Mouse (Mus musculus) forebrain, embryonic 11.5 days (tissue): ENCODE measurements around the gene Tmem161b. TPM values are rescaled to one million over a fixed set of nuclear protein-coding genes. Genes with fewer than 3 reads are reported as not detected.

Source experiments
- ATAC-seq: fragments of 200-750 bp; cut with Nextera tagmentation; replicated peaks from 2 replicates; pipeline ENCODE4 v1.8.0; 2017; ENCODE audit warnings: moderate TSS enrichment; ENCODE audit not compliant: low FRiP score
- DNase-seq: peaks from one replicate; pipeline ENCODE4 v3.0.0-alpha.2; 2017; ENCODE audit warnings: low spot score
- H3K27ac ChIP-seq: fragments of 300-500 bp; sonication (generic); 2 replicates; pipeline ENCODE4 v1.5.1; 2014; ENCODE audit warnings: low read depth, low read length
- H3K27me3 ChIP-seq: fragments of 300-500 bp; sonication (generic); 2 replicates; pipeline ENCODE4 v1.6.1; 2014; ENCODE audit warnings: mild to moderate bottlenecking, low read length, mixed read lengths; ENCODE audit not compliant: control insufficient read depth, insufficient read depth
- H3K36me3 ChIP-seq: fragments of 300-500 bp; sonication (generic); 2 replicates; pipeline ENCODE4 v1.6.1; 2014; ENCODE audit warnings: mild to moderate bottlenecking, low read length, moderate library complexity, mixed read lengths; ENCODE audit not compliant: control insufficient read depth, insufficient read depth
- H3K4me1 ChIP-seq: fragments of 300-500 bp; sonication (generic); replicated peaks from 2 replicates; pipeline ENCODE4 v1.6.1; 2014; ENCODE audit warnings: low read length, mixed read lengths; ENCODE audit not compliant: control insufficient read depth, insufficient read depth
- H3K4me2 ChIP-seq: fragments of 300-500 bp; sonication (generic); 2 replicates; pipeline ENCODE4 v1.6.1; 2014; ENCODE audit warnings: low read depth, mild to moderate bottlenecking, low read length, moderate library complexity, mixed read lengths; ENCODE audit not compliant: severe bottlenecking
- H3K4me3 ChIP-seq: fragments of 300-500 bp; sonication (generic); 2 replicates; pipeline ENCODE4 v1.5.1; 2014; ENCODE audit warnings: low read depth, low read length
- H3K9ac ChIP-seq: fragments of 300-500 bp; sonication (generic); 2 replicates; pipeline ENCODE4 v1.6.1; 2014; ENCODE audit warnings: low read length
- H3K9me3 ChIP-seq: fragments of 300-500 bp; sonication (generic); 2 replicates; pipeline ENCODE4 v1.6.1; 2016; ENCODE audit warnings: low read length, mixed read lengths; ENCODE audit not compliant: control insufficient read depth
- WGBS: fragments of 180-500 bp; shearing (Covaris S2); extraction: QIAGEN DNeasy Blood & Tissue Kit; methylation state at CpG from one replicate; pipeline ENCODE4 v1.1.7; 2014; 5-methylcytosine and 5-hydroxymethylcytosine counted together
- microRNA-seq: library from miRNA; unstranded; fragments of <30 nt; microRNA quantifications from one replicate; pipeline ENCODE4, GENCODE M21; 2016; ENCODE audit not compliant: insufficient number of aligned reads
- polyA plus RNA-seq: library from polyadenylated mRNA; unstranded; fragments of >200 nt; fragmentation: Nextera tagmentation; extraction: Ambion mirVana; gene quantifications from 2 replicates; pipeline ENCODE4 v1.2.1, GENCODE M21; 2014

Gene Tmem161b
- polyA plus RNA-seq, 1 experiment from 2014 or later = 33.3 TPM

- Histone ChIP-seq H3K4me3 (no peak overlapping the region), H3K4me2 (peak overlapping the region; percentile 21; the same call in 1 of the 2 replicates), H3K27ac (peak overlapping the region; percentile 93), H3K9me3 (no peaks in the 10 kb centered on the region), H3K36me3 (no peaks in the 10 kb centered on the region; the same call in 1 of the 2 replicates), H3K9ac (peak overlapping the region; percentile 43; the same call in 1 of the 2 replicates), H3K27me3 (no peaks in the 10 kb centered on the region), H3K4me1 (peaks cover 6% of the 10 kb centered on the region; the same call in 1 of the 2 replicates)
- ATAC-seq (peak; percentile 91), DNase-seq (no peak)
- WGBS = 25% methylated on average over 3 of the region's 3 CpGs
Observed at GRCm38 (mm10) chr13:84285559-84285945, 63.5 kb downstream of the Tmem161b start.

DNA sequence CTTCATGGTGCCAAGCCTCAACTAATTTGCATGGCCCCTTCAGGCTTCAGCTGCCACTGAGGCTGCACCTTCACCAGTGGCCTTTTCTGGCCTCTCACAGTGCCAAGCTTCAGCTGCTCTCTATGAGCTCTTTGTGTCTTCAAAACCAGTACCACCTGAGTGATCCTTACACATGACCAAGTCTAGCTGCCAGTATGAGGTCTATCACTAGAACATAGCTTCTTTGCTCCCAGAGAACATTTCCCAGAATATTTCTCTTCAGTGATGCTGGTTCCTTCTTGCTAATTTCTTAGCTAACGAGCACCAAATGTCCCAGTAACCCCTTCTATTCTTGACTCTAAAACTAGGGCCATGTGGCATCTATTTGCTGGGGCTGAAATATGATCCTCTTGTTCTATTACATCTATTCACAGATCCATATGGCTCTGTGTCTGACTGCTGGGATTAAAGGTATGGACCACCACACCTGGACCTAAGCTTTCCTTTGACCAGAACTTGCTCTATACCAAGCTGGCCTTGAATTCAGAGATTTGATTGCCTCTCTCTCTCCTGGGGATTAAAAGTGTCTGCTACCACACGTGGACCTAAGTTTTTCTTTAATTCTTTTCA is 77.5 kb downstream of the Tmem161b start:
- H3K9me3 ChIP-seq = no peaks in the 10 kb centered on the region
- no peak overlapping the region for H3K27ac ChIP-seq
- no peaks in the 10 kb centered on the region for H3K4me1 ChIP-seq
- H3K4me3 ChIP-seq = no peak overlapping the region
- no peak overlapping the region for H3K9ac ChIP-seq
- DNase-seq (no peak), ATAC-seq (no peak)
- H3K36me3 ChIP-seq = no peaks in the 10 kb centered on the region; the same call in 1 of the 2 replicates
- WGBS = 72% methylated on average over 2 of the region's 2 CpGs
- H3K4me2 ChIP-seq = no peak overlapping the region
- no peaks in the 10 kb centered on the region for H3K27me3 ChIP-seq

DNA sequence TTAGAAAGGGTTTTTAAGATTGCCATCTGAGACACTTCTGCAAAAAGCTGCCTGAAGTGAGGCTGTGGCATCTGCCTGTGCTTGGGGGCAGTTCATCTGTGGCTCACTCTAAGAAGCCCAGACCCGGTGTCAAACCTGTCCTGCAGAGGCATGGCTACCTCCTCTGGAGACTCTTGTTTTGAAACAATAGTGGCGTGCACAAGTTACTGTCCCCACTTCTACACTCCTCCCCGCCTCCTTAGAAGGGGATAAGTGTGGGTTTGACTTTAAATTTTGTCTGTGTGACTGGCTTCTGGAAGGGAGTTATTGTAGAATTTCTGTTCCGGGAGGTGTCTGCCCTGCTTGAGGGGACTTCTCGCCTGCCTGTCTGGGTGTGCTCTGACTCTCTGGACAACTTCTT is 121.2 kb downstream of the Tmem161b start:
- no peak overlapping the region for H3K4me3 ChIP-seq
- ATAC-seq (no peak), DNase-seq (no peak)
- WGBS = 20% methylated on average over 5 of the region's 5 CpGs
- H3K36me3 ChIP-seq = no peaks in the 10 kb centered on the region
- H3K27ac ChIP-seq = peak overlapping the region; percentile 78; the same call in 1 of the 2 replicates
- peaks cover 21% of the 10 kb centered on the region for H3K4me1 ChIP-seq
- 0 out of 2 replicates have a peak, but pooled peaks cover 2% of the 10 kb centered on the region for H3K27me3 ChIP-seq
- H3K9ac ChIP-seq = peak overlapping the region; percentile 27; the same call in 1 of the 2 replicates
- H3K4me2 ChIP-seq = no peak overlapping the region
- H3K9me3 ChIP-seq = no peaks in the 10 kb centered on the region

- H3K9ac ChIP-seq = peak overlapping the region; percentile 58
- H3K27ac ChIP-seq = peak overlapping the region; percentile 78
- no peak for DNase-seq
- ATAC-seq = no peak
- H3K4me1 ChIP-seq = peaks cover 21% of the 10 kb centered on the region
- H3K4me3 ChIP-seq = no peak overlapping the region
- WGBS = 6% methylated on average over 13 of the region's 13 CpGs
- H3K4me2 ChIP-seq = 0 out of 2 replicates have a peak overlapping the region, but pooled peaks have one; percentile 3
- H3K27me3 ChIP-seq = 0 out of 2 replicates have a peak, but pooled peaks cover 2% of the 10 kb centered on the region
- no peaks in the 10 kb centered on the region for H3K36me3 ChIP-seq
- no peaks in the 10 kb centered on the region for H3K9me3 ChIP-seq
Observed at GRCm38 (mm10) chr13:84343691-84344495, 121.8 kb downstream of the Tmem161b start.

- H3K27me3 ChIP-seq = 0 out of 2 replicates have a peak, but pooled peaks cover 2% of the 10 kb centered on the region
Observed at GRCm38 (mm10) chr13:84344711-84345110, 122.6 kb downstream of the Tmem161b start.

GRCm38 (mm10) chr13:84345114-84345513 is 123.0 kb downstream of the Tmem161b start:
- Histone ChIP-seq H3K27me3 (0 out of 2 replicates have a peak, but pooled peaks cover 2% of the 10 kb centered on the region), H3K9ac (peak overlapping the region; percentile 75), H3K4me3 (peak overlapping the region; percentile 18; the same call in 1 of the 2 replicates), H3K9me3 (no peaks in the 10 kb centered on the region), H3K4me1 (peaks cover 21% of the 10 kb centered on the region), H3K4me2 (peak overlapping the region; percentile 46), H3K27ac (peak overlapping the region; percentile 82), H3K36me3 (no peaks in the 10 kb centered on the region)
- no peak for ATAC-seq
- under 1% methylated on average over 8 of the region's 8 CpGs for WGBS
- peak; percentile 53 for DNase-seq

More at GRCm38 (mm10) chr13:84344711-84345110, 122.6 kb downstream of the Tmem161b start:
- peaks cover 21% of the 10 kb centered on the region for H3K4me1 ChIP-seq
- H3K9ac ChIP-seq = peak overlapping the region; percentile 75
- no peak overlapping the region for H3K4me3 ChIP-seq
- no peaks in the 10 kb centered on the region for H3K36me3 ChIP-seq
- peak overlapping the region; percentile 82 for H3K27ac ChIP-seq
- H3K4me2 ChIP-seq = peak overlapping the region; percentile 46; the same call in 1 of the 2 replicates
- no peak for DNase-seq
- no peak for ATAC-seq
- H3K9me3 ChIP-seq = no peaks in the 10 kb centered on the region
- WGBS = 5% methylated on average over 7 of the region's 7 CpGs

Small RNAs within 50 kb of the gene (microRNA-seq; reads per million reads assigned to microRNA genes)
- gene Gm24331 = not detected
